2 mouse cellular contexts compared by ENCODE assay signal in the genomic region with DNA sequence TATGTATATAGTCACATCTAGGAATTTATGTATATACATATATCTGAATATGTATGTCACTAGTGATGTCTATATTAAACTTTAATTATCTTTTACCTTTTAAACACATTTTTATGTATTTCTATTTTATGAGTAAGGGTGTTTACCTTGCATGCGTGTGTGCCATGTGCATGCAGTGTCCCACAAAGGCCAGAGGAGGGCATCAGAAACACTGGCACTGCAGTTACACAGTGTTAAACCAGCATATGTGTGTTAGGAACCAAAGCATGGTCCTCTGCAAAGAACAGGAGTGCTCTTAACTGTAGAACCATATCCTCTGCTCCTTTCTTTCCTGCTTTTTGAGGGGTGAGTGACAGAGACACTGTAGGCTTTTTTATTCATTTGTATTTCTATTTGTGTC.
A peak's percentile ranks its signal among the peaks of the same experiment; 100 is the strongest.
TF ChIP-seq lines count a peak whose summit lies in the region.

No protein-coding gene starts in this region.

TF ChIP-seq in CH12.LX, 34 proteins besides CTCF, POLR2A, EP300 and RAD21:
- TF ChIP-seq JUND (conservative IDR thresholded peaks at IDR 0.05; ENCODE audit: low read depth, low read length): no peak
- no peak for TF ChIP-seq HCFC1 (IDR thresholded peaks at IDR 0.05; ENCODE audit: low read depth, low read length)
- no peak for TF ChIP-seq MAZ (IDR thresholded peaks at IDR 0.05; ENCODE audit: low read depth, low read length)
- TF ChIP-seq PAX5 (IDR thresholded peaks at IDR 0.05; ENCODE audit: low read length): no peak
- TF ChIP-seq IRF4 (IDR thresholded peaks at IDR 0.05; ENCODE audit: low read depth, low read length): no peak
- no peak for TF ChIP-seq SIN3A (IDR thresholded peaks at IDR 0.05; ENCODE audit: low read length)
- TF ChIP-seq POLR2AphosphoS2 (IDR thresholded peaks at IDR 0.05; ENCODE audit: low read depth, low read length): no peak
- no peak for TF ChIP-seq ZMIZ1 (IDR thresholded peaks at IDR 0.05; ENCODE audit: low read depth, low read length)
- no peak for TF ChIP-seq TBP (conservative IDR thresholded peaks at IDR 0.05; ENCODE audit: low read depth, low read length)
- TF ChIP-seq CHD1 (IDR thresholded peaks at IDR 0.05; ENCODE audit: low read depth, low read length): no peak
- no peak for TF ChIP-seq GABPA (IDR thresholded peaks at IDR 0.05; ENCODE audit: insufficient replicate concordance, low read depth, low read length)
- no peak for TF ChIP-seq MYC (IDR thresholded peaks at IDR 0.05; ENCODE audit: low read depth, low read length)
- no peak for TF ChIP-seq E2F4 (IDR thresholded peaks at IDR 0.05; ENCODE audit: insufficient replicate concordance, low read depth, low read length)
- TF ChIP-seq ELF1 (IDR thresholded peaks at IDR 0.05; ENCODE audit: low read depth, low read length): no peak
- no peak for TF ChIP-seq TCF12 (IDR thresholded peaks at IDR 0.05; ENCODE audit: low read depth, low read length)
- no peak for TF ChIP-seq KAT2A (IDR thresholded peaks at IDR 0.05; ENCODE audit: insufficient replicate concordance, low read length)
- no peak for TF ChIP-seq NELFE (IDR thresholded peaks at IDR 0.05; ENCODE audit: low read depth, low read length)
- no peak for TF ChIP-seq JUN (IDR thresholded peaks at IDR 0.05; ENCODE audit: insufficient read depth, low read depth, low read length)
- TF ChIP-seq NRF1 (IDR thresholded peaks at IDR 0.05; ENCODE audit: low read depth, low read length): no peak
TF ChIP-seq in CH12.LX: peak in this region for 0.

TF ChIP-seq in MEL, 35 proteins besides CTCF, POLR2A, EP300 and RAD21:
- no peak for TF ChIP-seq BHLHE40 (IDR thresholded peaks at IDR 0.05; ENCODE audit: borderline replicate concordance, low read depth, low read length)
- no peak for TF ChIP-seq USF2 (IDR thresholded peaks at IDR 0.05; ENCODE audit: borderline replicate concordance in 1 of 2, insufficient read depth in 1 of 2, low read depth in 1 of 2, low read length in 2 of 2)
- TF ChIP-seq MYB (IDR thresholded peaks at IDR 0.05; ENCODE audit: low read depth, low read length): no peak
- TF ChIP-seq RCOR1 (IDR thresholded peaks at IDR 0.05; ENCODE audit: low read depth, low read length): no peak
- no peak for TF ChIP-seq POLR2AphosphoS2 (IDR thresholded peaks at IDR 0.05; ENCODE audit: low read length)
- no peak for TF ChIP-seq SIN3A (IDR thresholded peaks at IDR 0.05; ENCODE audit: low read length)
- TF ChIP-seq ZNF384 (IDR thresholded peaks at IDR 0.05; ENCODE audit: low read depth, low read length): no peak
- TF ChIP-seq KAT2A (conservative IDR thresholded peaks at IDR 0.05; ENCODE audit: low read depth, low read length): no peak
- no peak for TF ChIP-seq ETS1 (IDR thresholded peaks at IDR 0.05; ENCODE audit: low read depth, low read length)
- TF ChIP-seq NELFE (IDR thresholded peaks at IDR 0.05; ENCODE audit: low read depth, low read length): 0 out of 2 replicates have a peak, but pooled peaks have one; percentile 4
- TF ChIP-seq MYC (IDR thresholded peaks at IDR 0.05; ENCODE audit: low read depth, low read length): no peak
- no peak for TF ChIP-seq POLR2AphosphoS5 (IDR thresholded peaks at IDR 0.05; ENCODE audit: borderline replicate concordance, low read depth, low read length)
- no peak for TF ChIP-seq ZKSCAN1 (IDR thresholded peaks at IDR 0.05; ENCODE audit: low read depth, low read length)
- no peak for TF ChIP-seq ZMIZ1 (IDR thresholded peaks at IDR 0.05; ENCODE audit: low read depth, low read length)
- TF ChIP-seq SMC3 (IDR thresholded peaks at IDR 0.05; ENCODE audit: low read depth, low read length): peak; percentile 45
